Mouse (Mus musculus) lung, postnatal 25 days (tissue): ENCODE data around the gene Prkab2.
A peak's percentile ranks its signal among the peaks of the same experiment; 100 is the strongest.

ENCODE experiments used
- DNase-seq: peaks from one replicate; pipeline ENCODE4 v3.0.0; 2022; ENCODE audit warnings: low spot score

Gene Prkab2

DNA sequence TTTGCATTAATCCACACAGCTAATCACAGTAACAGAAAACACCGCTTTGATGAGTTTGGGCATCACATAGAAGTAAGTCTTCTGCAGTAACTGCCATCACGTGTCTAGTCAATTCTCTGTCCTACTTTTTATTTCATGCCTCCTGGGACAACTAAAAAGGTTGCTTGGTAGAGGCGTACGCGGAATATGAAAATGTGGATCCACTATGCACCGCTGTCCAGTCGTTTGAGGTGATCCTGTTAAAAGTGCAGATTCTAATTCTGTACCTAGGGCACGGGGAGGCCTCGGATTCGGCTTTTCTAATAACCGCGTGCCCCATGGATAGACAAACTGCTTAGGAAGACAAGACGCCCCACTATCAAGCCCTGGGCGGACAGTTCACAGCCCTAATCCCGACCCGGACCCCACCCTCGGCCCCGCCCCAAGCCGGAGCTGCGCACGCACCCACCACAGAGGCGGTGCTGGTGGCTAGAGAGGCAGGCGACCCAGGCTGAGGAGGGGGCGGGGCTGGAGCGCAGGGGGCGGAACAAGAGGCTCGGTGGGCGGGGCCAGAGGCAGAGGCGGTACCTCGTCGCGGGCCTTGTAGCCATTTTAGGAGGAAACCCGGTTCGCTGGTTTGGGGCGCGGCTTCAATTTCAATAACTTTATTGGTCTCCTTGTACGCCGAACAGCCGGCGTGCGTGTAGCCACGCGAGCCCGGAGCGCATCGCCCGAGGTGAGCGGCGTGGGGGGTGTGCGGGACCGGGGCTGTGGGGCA lies at the start of gene Prkab2:
Prkab2 (plus strand) TSS at position 539 of the 757 bp plus-strand sequence.
- DNase-seq, result peak; percentile 98

DNA sequence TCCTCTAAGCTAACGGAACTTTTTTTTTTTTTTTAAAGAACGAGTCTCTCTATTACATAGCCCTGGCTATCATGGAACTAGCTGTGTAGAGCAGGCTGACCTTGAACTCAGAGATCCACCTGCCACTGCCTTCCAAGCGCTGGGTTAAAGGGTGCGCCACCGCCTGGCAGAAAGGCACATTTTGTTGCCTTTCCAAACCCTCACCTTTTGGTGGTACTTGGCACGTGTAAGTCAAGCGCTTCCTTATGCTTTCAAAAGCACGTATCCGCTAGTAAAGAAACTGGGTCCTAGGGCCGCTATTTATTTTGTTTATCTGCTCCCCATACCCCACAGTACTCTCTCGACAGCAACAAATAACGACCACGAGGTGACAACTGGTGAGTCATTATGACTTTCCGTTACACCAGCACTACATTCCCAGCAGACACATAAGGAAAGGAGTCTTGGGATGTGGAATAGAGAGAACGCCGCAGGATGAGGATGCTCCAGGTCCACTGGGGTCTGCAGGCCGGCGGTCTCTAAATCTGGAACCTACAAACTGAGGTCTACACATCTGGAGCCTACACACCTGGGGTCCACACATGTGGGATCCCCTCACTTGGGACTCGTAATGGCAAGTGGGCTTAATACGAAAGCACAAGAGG lies 48.7 kb upstream of the Prkab2 start:
- peak; percentile 48 for DNase-seq

DNA sequence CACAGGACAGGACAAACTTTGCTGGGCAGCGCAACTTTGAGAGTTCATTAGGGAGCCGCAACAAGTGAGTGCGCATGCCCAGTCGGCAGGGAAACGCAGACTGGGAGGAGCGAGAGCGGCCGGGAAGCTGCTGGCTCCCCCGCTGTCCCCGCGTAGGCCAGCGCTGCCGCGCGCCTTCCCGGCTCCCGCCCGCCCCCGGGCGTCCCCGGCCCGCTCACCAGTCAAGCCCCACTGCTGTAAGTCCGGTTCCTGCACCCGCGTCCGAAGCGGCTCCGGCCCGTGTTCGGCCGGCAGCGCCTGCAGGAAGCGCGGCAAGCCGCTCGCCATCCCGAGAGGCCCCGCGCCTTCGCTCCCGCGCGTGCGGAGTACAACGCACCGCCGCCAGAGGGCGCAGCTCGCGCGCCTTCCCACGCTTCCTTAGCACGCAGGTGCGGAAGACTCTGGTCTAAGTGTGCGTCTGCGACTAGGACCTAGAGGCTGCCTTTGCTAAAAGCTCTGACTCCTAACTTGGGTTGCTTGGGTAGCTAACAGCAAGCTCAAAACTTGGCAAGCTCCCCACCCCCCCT lies 48.1 kb upstream of the Prkab2 start, which contains the start of gene Chd1l:
Chd1l (minus strand) TSS at position 359 of the 566 bp plus-strand sequence.
- DNase-seq, result peak; percentile 91

DNA sequence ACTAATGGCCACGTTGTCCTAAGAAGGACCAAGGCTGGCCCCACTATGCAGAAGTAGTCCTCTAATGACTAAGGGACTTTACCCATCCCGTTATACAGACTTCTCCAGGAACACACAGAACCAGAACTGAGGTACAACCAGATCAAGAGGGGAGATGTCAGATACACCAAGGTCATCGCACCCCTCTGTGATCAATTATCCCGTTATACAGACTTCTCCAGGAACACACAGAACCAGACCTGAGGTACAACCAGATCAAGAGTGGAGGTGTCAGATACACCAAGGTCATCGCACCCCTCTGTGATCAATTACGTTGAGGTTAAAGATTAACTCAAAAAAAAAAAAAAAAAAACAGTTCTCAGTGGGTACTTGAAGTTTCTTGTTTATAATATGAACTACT lies 47.0 kb upstream of the Prkab2 start:
- DNase-seq, result no peak

DNA sequence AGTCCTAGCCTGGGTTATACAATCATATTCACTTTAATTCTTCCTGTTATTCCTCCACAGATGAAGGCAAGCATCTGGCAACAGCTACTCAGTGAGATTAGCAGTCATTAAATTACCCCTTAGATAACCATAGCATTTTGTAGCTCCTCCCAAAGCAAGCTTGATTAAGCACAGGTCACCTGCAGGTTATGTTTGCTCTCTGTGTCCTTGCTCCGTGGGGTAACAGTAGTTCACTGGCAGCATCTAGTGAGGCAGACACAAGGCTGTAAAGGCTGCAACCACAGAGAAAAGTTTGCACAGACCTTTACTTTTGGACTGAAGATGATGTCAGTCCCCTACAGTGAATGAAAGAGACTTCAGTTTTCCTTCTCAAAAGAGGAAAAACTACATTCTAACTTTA lies 42.8 kb upstream of the Prkab2 start:
- no peak for DNase-seq

DNA sequence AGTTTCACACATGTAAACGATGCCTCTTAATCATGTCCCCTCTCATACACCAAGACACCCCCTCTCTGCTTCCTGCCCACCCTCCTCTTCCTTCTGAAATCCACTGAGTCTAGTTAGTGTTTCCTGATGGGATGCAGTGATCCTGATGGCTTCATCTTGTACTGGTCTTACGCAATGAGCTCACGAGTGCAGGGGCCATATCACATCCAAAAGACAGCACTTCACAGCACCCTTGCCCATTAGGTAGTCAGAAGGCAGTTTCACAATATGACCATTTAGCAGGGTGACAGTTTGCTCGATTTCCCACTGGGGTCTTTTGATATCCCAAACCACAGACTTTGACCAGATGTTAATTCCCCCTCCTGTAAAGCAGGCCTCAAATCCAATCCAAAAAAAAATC lies 42.1 kb upstream of the Prkab2 start:
- no peak for DNase-seq

DNA sequence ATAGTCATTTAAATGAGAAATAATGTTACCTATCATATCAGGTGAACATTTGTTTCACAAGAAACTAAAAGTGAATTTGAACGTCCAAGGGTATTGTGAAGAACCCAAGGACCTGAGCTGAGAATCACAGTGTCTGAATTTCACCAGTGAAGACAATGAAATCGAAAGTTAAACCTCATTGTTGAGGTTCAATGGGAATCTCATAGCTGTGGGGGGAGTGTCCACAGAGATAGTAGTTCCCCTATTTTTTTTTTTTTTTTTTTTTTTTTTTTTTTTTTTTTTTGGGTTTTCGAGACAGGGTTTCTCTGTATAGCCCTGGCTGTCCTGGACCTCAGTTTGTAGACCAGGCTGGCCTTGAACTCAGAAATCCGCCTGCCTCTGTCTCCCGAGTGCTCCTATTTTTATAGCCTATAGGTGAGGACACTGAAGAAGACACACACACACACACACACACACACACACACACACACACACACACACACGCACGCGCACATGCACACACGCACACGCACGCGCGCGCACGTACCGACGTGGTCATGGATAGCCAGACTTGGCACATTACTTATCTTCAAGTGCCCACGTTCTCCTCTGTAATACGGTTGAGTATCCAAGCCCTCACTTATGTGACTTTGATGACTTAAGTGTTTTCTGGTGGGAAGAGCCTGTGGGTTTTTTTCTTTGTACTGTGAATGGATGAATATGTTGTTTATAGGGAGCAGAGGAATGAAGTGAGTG lies 40.7 kb upstream of the Prkab2 start:
- DNase-seq, result no peak

DNA sequence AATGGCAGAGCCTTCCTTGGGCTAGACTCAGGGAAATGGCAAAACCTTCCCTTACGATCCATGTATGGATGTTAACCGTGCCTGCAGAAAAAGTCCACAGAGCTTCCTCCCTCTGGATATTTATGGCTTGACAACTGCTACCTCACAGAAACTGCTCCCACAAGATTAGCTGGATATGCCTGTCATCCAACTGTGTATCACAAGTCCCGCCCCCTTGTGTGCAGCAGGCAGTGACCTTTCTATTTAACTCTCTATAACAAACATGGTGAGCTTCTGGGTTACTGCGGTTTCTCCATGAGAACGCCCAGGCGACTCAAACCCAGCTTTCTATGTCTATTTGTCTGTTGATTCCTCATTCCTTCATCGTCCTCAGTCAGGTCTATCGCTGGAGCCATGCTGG lies 40.1 kb upstream of the Prkab2 start:
- no peak for DNase-seq

DNA sequence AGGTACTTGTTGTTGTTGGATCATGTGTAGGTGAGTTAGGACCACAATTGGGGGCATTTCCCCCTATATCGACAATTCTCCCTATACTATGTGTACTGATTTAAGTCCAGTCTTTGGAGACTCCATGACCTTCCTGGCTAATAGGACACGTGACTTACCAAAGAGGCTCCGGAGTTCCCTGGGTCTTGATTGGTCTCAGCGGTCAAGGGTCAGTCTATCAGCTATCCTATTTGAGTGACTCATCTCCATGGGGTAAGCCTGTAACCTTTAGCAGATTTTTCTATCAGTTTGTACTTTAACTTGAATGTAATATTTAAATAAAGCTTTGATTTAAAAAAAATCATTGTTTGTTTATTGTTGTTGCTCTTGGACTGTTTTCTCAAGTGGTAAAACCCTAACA lies 37.3 kb upstream of the Prkab2 start:
- no peak for DNase-seq

DNA sequence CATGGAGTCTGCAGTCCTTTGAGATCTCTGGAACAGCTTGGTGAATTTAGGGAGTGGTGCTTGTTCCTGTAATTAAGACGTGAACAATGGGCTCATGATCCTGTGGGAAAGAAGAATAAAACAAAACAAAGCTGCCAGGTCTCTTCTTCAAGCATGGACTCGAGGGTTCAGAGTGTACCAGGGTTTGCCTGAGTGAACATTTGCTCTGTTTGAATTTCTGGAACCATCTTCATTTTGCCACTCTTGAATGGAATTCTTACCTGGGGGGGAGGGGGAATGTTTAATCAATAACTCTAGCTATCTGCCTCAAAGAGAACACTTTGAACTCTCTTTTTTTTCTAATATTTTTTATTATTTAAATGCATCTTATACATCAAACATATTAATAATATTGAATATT lies 33.4 kb upstream of the Prkab2 start:
- DNase-seq, result no peak

DNA sequence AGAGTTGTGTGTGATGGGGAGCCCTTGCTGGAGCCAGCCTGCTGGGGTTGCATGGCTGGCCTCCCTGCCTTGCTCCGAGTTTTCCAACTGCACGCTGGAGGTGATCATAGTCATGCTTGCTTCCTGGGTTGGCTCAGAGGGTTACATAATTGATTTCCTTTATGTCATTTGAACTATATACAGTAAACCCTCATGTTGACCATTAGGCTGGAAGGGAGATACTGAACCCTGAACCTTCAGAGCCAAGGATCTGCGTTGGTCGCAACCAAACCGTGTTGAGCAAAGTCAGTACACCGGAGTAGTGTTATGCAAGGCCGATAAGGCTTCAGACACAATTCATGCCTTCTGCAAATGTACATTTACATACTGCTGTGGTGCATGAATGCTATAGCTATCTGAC lies 30.1 kb upstream of the Prkab2 start:
- no peak for DNase-seq

DNA sequence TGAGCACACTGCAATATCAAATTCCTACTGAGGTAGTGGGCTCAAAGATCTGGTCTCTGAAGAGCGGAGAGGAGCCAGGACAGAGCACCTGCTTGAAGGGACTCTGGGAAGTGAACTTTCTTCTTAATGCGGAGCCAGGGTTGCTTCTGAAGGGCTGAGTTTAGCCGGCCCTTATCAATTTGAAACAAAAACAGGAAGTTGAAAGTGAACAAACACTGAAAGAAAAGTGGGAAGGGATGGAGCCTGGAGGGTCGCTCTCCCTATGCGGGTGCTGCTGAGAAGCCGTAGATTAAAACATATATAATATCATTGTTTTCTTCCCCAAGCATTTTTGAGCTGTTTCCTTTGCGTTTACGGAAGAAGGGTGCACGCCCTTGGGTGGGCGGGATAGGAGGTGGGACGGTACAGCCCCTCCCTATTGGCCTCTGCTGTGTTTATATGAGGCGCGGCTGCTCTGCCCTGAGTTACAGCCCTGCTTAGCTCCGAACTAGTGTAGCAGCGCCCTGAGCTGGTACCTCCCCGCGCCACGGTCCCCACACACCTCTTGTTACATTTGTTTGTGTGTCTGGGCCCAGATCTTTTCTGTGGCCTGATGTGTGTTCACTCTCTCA lies 29.5 kb upstream of the Prkab2 start, which contains the start of gene Fmo5:
Fmo5 (plus strand) TSS at position 414 of the 611 bp plus-strand sequence.
- peak; percentile 87 for DNase-seq

DNA sequence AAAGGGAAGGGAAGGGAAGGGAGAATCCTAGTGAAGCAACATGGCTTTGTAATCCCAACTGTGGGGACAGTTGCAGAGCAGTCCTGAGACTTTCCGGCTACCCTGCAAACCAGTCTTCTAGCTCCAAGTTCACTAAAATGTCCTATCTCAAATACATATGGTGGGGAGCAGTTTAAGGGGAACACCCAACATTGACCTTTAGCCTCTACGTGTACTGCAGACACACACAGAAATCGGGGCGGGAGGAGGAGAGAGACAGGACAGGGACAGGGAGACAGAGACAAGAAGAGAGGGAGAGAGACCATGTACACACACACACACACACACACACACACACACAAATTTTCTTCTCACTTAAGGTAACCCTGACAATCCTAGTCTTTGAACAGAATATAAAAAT lies 28.1 kb upstream of the Prkab2 start:
- no peak for DNase-seq

DNA sequence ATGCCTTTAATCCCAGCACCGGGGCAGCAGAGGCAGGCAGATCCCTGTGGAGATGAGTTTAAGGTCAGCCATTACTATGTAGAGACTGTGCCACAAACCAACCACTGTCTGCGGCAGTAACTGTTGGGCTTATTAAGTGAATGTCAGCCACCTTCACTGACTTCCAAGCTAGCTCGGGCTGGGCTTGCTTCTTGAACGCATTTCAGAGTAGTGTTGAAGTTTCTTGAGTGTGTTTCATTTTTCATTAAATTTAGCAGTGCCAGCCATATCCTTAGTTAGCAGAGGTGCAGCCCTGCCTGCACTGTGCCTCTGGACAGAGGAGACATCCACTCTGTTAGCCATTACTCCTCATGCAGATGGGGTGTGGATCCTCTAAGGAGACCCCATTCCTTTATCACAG lies 27.2 kb upstream of the Prkab2 start:
- DNase-seq, result no peak

DNA sequence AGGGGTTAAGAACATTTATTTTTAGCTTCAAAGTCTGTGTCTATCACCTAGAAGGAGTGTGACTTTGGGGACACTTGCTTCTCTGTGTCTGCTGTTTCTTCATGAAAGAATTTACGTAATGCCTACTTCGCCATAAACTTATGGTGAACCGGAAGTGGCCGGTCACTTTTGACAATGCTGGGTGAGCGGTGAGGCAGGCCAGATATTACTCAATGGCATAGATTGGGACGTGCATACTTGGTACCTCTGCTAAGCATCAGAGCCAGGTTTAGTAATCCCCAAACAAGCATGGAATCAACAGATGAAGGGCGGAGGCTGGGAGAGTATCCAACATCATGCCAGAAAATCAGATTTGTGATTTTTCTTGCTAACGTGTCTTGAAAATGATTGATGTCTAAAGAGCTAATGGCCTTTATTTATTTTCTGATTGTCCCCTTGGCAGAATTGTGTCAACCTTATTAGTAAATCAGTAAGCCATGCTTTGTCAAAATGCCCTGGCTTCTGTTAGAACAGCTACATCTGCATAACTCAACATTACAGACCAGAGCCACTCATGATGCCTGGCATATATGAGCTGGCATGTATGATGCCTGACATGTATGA lies 26.6 kb upstream of the Prkab2 start:
- no peak for DNase-seq

DNA sequence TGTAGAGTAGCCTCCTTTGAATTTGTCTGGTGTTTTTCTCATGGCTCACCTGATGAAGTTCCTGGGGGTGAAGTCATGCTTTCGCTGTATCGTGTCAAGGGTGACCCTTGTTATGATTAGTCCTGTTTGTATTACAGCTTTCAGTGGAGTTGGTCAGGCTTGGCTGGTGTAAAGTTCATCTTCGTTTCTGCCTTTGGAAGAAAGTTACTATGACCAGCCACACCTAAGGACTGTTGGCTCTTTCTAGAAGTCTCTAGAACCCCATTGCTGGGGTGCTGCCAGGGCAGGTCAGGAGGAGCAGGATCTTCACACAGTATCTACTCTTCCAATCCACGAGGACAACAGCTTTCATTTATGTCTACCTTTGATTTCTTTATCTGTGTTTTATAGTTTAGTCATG lies 24.5 kb upstream of the Prkab2 start:
- no peak for DNase-seq

DNA sequence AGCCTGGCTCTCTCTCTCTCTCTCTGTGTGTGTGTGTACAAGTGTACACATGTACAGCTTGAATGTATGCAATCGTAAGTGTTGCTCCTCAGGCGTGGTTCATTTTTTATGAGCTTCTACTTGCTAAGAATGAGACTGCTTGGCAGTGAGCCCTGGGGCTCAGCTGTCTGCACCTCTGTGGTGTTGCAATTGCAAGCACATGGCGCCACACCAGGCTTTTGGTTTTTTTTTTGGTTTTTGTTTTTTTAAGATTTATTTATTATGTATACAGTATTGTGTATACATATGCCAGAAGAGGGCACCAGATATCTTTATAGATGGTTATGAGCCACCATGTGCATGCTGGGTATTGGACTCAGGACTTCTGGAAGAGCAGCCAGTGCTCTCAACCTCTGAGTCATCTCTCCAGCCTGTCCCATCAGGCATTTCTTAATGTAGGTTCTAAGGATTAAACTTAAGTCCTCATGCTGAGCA lies 23.7 kb upstream of the Prkab2 start:
- DNase-seq, result peak; percentile 40

DNA sequence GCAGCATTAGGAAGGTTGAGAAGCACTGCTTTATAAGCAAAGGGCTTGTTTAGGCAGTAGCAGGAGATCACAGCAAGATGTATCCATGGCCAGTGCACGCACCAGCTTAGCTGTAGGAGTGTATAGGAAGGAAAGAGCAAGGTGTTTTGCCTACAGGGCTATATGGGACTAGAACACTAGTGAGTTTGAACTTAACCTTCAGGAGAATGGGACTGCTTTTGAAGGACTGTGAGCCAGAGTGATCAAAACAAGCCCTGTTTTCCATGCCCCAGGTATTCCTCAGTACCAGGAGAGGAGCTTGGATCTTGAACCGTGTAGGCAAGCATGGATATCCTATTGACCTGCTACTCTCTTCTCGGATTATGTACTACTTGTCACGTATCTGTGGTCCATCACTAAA lies 16.6 kb upstream of the Prkab2 start:
- no peak for DNase-seq

DNA sequence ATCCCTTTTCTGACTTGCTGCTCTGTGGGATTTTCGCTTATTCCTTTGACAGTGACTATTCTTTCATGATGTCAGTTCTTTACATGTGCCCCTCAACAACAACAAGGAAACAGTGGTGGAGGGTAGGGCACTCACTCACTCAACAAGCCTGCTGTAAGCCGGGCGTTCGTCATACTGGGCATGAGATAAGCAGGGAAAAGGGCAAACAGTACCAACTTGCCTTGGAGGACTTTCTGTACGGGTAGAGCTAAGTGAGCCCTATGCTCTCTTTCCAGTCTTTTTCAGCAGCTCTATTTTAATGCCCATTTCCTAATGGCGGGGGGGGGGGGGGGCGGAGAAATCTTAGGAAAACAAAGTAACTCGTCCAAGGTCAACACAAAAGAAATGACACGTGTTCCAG lies 16.0 kb upstream of the Prkab2 start:
- DNase-seq, result no peak

DNA sequence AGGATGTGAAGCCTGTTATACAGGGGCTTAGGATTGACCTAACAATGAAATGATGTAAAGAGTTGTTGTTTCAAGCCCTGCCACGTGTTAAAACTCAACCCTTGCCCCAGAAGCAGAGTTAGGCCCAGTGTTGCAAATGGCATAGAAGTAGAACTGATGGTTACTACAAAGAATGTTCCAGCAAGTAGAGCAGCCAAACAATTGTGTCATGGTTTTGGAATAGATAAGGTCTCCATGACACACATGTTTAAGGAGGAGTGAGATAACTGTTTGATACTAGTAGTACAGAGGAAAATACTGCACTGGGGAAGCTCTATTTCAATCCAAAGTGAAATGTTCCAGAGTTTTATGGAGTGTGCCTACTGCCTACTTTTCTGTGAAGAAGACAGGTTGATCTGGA lies 9.5 kb upstream of the Prkab2 start:
- DNase-seq, result no peak

DNA sequence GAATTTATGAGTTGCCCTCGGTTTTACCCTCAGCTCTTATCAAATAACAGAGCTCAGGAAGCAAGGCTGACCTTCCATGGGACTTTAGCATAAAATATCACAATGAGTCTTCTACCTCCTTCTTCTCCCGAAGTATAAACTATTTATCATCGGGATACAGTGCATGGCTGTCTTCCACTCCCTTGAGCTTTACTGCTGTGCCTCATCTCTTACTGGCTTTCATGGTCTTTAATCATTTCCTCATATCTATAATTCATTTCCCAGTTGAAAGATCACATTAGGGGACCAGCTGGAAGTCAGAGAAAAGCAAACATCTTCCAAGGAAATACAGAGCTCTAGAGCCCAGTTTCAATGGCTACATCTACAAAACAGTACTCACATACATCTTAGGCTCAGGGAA lies 9.0 kb upstream of the Prkab2 start:
- no peak for DNase-seq

DNA sequence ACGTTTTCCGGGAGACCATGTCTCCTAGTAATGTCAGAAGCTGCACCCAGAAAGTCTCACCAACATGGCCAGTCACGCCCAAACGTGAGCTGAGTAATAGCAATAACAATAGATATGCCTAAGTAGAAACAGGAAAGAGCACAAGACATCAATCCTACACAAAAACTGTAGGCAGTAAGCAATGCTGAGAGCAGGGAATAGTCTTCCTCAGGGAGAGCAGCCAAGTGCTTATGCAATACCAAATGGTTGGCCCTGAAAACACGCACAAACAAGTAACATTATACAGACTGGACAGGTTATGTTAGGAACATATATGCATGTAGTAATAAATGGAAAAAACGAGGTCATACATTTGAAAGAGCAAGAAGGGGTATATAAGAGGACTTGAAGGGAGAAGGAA lies 8.5 kb upstream of the Prkab2 start:
- no peak for DNase-seq
